Comparison of ENCODE assay signal across 7 mouse cellular contexts in genomic region chr9:26760081-26760480, GRCm38 (mm10). TPM values are rescaled to one million over a fixed set of nuclear protein-coding genes. Genes with fewer than 3 reads are reported as not detected.
DNase-seq lines count a peak whose midpoint lies in the region; ATAC-seq and TF ChIP-seq lines count a peak whose summit lies in the region.

No protein-coding gene starts in this region.

- H3K27ac ChIP-seq in embryonic fibroblast, embryonic 13.5 days (ENCODE audit: insufficient read depth, low read length) = no peak overlapping the region
- no peak overlapping the region for H3K27ac ChIP-seq in lung, postnatal 0 days (ENCODE audit: low read length)

- TF ChIP-seq CTCF in embryonic fibroblast, embryonic 13.5 days (IDR thresholded peaks at IDR 0.05; ENCODE audit: borderline replicate concordance, insufficient read depth, low read length) = 0 out of 2 replicates have a peak, but pooled peaks have one; percentile 7
- peak; percentile 51 for TF ChIP-seq CTCF in lung, postnatal 0 days (IDR thresholded peaks at IDR 0.05)

- H3K4me2 ChIP-seq in lung, postnatal 0 days (replicated peaks; ENCODE audit: low read depth, low read length) = no peak overlapping the region

- no peak for TF ChIP-seq POLR2A in embryonic fibroblast, embryonic 13.5 days (IDR thresholded peaks at IDR 0.05; ENCODE audit: low read depth, low read length)

- H3K9ac ChIP-seq in lung, postnatal 0 days (replicated peaks; ENCODE audit: low read depth) = no peak overlapping the region

- H3K27me3 ChIP-seq in lung, postnatal 0 days (replicated peaks; ENCODE audit: insufficient read depth, low read length) = no peaks in the 10 kb centered on the region

- no peak for TF ChIP-seq EP300 in lung, postnatal 0 days (IDR thresholded peaks at IDR 0.05)

- H3K36me3 ChIP-seq in lung, postnatal 0 days (ENCODE audit: insufficient read depth, low read length) = no peaks in the 10 kb centered on the region

- ATAC-seq in lung, postnatal 0 days = no peak

- no peak overlapping the region for H3K4me3 ChIP-seq in embryonic fibroblast, embryonic 13.5 days (ENCODE audit: insufficient read depth, low read length)
- H3K4me3 ChIP-seq in lung, postnatal 0 days (ENCODE audit: low read depth, low read length) = no peak overlapping the region

- no peaks in the 10 kb centered on the region for H3K4me1 ChIP-seq in embryonic fibroblast, embryonic 13.5 days (ENCODE audit: control insufficient read depth, insufficient read depth, low read length)
- no peaks in the 10 kb centered on the region for H3K4me1 ChIP-seq in lung, postnatal 0 days (ENCODE audit: insufficient read depth, low read depth, low read length)

- WGBS in lung, postnatal 0 days = 28% methylated on average over 9 of the region's 9 CpGs

- H3K9me3 ChIP-seq in lung, postnatal 0 days (ENCODE audit: low read length) = no peaks in the 10 kb centered on the region

- DNase-seq in Muller cell, postnatal 12 days (ENCODE audit: inconsistent ontology term) = peak; percentile 25
- peak; percentile 45 for DNase-seq in adrenal gland, postnatal 25 days
- peak; percentile 9 to 34 for DNase-seq in kidney, adult 8-10 months
- no peak for DNase-seq in lung, postnatal 0 days (ENCODE audit: low spot score)
- DNase-seq in right cerebral cortex, postnatal 14 days = peak; percentile 69
- DNase-seq in adipocyte (ENCODE audit: low spot score) = no peak

RNA-seq across cellular contexts. Expression of gene B3gat1, which starts 26.6 kb away (rescaled TPM):
- total RNA-seq in adrenal gland, postnatal 25 days (2021) = 0.81 and 1.5 TPM in 2 replicates
- 1.5 TPM in 1 of 2 replicates, not detected in the other for polyA plus RNA-seq in embryonic fibroblast, embryonic 13.5 days (2011; ENCODE audit: insufficient read length, low read depth, missing spikeins)
- not detected in 2 replicates for polyA plus RNA-seq in lung, postnatal 0 days (2015; fragmentation: Nextera tagmentation; extraction: Ambion mirVana)

RNA-seq across cellular contexts. Expression of gene Glb1l2, which starts 46.2 kb away (rescaled TPM):
- 3.7 and 4.0 TPM in 2 replicates for total RNA-seq in adrenal gland, postnatal 25 days (2021)
- polyA plus RNA-seq in embryonic fibroblast, embryonic 13.5 days (2011; ENCODE audit: insufficient read length, low read depth, missing spikeins) = 0.35 TPM in 1 of 2 replicates, not detected in the other
- 6.8 and 7.7 TPM in 2 replicates for polyA plus RNA-seq in lung, postnatal 0 days (2015; fragmentation: Nextera tagmentation; extraction: Ambion mirVana)

Comparison
In these comparisons a context has a peak if more than half of its experiments do, and no peak if none do; other contexts are left out.
1. DNase-seq: peak in Muller cell, postnatal 12 days (single experiment), adrenal gland, postnatal 25 days (single experiment), kidney, adult 8-10 months (2 of 2) and right cerebral cortex, postnatal 14 days (single experiment); none in lung, postnatal 0 days (single experiment) and adipocyte (single experiment).